Mouse (Mus musculus): ENCODE results near the gene Tha1. TPM values are rescaled to one million over a fixed set of nuclear protein-coding genes. Genes with fewer than 3 reads are reported as not detected.

Tha1 gene
- total RNA-seq, 1 experiment from 2014 or later: 12.3 TPM

DNA sequence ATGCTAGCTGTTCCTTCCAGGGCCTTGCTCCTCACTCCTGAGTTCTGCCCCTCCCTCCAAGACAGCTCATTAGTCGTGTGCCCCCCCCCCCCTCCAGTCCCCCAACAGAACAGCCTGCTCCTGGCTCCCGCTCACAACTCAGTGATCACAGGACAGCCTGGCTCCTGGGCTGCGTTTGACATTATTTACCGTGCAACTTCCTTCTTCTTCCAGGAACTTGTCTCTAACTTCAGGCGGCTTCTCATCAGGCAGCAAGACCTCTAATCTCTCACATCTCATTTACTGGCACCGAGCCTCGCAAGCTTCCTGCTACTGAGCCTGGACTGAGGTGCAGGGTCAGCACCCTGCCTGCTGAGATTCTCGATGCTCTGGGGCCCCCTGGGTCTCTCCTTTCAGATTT, 8.5 kb upstream of the Tha1 start:
- peak; percentile 65 for DNase-seq

DNA sequence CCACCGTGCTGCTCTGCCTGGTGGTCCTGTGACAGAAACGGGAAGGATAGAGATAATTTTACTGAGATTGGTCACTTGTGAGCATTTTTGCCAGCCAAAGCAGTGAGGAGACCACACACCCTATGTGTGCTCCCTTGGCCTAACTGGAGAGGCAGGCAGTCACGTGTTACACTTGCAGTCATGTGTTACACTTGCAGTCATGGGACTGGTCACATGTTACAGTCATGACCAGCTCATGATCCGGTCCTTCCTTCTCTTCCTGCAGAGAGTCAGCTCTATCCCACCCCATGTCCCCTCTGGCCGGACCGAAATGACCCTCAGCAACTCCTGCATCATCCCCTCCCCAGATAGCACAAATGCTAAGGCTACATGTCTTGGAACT, 7.7 kb upstream of the Tha1 start:
- no peak for DNase-seq

DNA sequence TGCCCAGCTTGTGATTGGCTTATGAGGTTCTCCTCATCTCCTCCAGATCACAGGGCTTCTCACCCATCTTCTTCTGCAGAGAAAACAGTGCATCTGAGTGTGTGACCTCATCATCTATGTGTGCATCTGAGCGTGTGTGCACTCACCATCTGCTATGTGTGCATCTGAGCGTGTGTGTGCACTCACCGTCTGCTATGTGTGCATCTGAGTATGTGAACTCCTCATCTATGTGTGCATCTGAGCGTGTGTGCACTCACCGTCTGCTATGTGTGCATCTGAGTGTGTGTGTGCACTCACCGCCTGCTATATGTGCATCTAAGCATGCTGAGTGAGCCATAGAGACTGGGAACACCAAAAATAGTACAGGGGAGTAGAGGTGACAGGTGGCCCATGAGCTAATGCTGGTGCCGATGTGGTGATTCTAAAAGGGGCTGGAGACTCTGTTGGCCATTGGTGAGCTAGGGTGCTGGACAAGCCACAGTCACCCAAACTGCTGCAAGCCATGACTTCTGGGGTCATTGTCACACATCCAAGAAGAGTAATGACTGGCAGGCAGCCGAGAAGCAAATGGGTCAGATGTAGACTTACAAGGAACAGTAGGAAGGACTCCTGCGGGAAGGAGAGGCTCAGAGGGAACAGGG, 7.2 kb upstream of the Tha1 start:
- no peak for DNase-seq

DNA sequence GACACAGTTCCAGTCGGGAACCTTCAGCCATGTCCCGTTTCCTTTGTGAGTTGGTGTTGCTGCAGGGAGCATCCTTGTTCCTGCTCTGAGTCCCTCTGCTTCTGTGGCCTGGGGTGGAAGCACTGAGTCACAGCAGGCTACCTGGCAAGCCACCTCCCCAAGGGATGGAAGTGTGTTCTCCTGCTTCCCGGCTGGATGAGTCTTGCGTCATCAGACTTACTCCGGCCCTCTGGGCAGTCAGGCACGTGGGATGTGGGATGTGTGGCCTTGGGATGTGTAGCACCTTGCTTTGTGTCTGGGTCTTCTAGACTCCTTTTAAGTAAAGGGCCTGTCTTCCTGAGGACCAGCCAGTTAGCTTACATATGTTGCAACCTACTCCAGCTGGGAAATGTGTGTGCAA, 6.4 kb upstream of the Tha1 start:
- no peak for DNase-seq

DNA sequence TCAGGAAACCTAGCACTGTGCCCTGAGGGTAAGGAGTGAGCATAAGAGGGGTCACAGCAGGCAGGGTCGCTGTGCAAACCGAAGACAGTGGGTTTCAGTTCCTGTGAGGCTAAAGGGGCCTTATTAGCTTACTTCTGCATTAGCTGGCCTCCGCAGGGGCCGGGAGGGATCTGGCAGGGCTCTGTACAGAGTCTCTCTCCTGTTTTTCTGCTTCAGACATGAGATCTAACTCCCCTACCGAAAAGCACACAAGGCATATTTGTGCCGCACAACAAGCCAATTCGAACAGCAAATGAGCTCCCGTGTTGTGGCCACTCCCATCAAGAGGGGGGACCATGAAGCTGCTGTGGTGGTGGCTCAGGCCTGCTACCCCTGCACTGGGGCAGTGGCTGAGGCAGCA, 5.6 kb upstream of the Tha1 start:
- no peak for DNase-seq

DNA sequence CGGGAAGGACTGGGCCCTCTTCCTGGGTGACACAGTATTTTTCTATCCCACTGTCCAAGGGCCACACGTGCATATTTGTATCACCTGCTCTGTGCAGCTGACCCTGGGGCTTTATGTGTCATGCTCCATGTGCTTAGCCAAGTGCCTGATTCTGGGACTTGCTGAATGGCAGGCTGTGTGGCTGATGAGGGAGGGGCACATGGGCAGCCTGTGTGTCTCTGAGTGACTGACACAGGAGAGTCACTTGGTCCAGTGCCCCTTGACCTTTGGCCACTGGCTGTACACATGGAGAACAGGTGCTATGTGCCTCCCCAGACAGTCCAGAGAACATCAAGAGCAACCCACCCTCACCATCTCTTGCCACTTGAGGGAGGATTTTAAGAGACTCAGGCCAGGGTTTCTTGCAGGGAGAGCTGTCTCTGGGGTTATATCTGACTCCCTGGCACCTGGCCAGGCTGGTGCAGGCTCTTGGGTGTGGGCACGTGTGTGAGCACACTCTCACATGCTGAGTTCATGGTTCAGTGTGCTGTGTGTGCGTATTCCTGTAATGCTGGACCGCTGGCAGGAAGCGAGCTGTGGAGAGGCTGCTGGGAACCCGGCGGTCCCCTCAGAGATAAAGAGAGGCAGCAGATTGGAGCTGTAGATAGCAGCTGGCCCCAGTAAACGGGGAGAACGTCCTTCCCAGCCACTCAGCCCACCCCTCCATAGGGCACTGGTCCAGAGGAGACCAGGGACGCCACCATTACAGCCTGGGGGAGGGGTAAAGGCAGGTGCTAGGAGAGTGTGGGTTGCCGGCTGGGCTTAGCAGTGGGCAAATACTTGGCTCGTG, 4.8 kb upstream of the Tha1 start:
- peak; percentile 74 for DNase-seq

DNA sequence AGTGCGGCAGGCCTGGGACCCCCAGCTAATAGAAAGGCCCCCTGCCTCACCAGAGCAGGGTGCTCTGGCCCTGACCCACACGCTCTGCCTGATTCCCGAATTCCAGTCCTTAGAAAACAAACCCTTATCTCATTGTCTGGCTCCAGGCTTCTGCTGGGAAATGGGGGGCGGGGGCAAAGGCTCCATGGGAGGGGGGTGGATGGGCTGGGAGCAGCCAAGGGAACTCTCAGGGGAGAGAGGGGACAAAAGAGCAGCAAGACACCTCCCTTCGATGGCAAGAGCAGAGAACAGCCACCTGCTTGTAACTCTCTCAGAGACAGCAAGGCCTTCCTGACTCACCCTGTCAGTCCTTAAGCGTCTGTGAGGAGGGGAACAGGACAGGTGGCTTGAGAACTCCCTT, 2.4 kb upstream of the Tha1 start:
- no peak for DNase-seq

DNA sequence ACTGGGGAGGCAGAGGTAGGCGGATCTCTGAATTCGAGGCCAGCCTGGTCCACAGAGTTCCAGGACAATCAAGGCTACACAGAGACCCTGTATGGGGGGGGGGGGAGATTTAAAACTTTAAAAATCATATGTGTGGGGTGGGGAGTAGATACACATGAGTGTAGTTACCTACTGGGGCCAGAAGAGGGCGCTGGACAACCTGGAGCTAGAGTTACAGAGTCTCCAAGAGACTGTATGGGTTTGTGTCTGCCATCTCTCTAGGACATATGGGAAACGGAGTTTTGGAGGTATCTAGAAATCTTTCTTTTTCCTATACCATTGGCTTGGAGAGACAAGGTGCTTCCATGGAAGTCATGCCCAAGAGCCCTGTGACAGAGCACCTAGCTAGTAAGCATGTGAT, 1.1 kb upstream of the Tha1 start:
- DNase-seq: peak; percentile 53

DNA sequence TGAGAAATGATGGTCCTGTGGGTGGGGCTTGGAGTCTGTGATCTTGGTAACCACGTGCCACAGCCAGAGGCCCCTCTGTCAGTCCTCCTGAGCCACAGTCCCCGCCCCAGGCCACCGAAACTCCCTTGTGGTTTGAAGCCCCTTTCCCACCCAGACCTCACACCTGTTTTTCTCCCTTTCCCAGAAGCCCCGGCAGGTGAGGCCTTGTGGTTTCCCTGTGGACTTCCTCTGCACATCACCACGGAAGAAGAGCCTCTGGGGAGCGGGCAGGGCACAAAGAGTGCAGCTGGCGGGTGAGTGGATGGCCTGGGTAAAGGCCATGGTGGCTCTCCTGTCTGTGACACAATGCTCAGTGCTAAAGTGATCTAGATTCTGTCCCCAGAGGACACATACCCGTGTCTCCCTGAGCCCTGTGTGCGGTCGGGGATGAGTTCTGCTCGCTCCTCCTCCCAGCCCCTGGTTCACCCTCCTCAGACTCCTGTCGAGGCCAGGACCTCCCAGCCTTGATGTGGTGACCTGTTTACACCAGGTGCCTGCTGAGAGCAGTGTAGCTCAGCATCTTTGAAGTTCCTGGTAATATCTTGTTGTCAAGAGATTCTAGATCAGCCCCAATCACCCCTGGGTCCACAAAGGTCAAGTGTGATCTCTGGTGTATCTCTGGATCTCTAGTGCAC, 1.2 kb downstream of the Tha1 start:
- no peak for DNase-seq

DNA sequence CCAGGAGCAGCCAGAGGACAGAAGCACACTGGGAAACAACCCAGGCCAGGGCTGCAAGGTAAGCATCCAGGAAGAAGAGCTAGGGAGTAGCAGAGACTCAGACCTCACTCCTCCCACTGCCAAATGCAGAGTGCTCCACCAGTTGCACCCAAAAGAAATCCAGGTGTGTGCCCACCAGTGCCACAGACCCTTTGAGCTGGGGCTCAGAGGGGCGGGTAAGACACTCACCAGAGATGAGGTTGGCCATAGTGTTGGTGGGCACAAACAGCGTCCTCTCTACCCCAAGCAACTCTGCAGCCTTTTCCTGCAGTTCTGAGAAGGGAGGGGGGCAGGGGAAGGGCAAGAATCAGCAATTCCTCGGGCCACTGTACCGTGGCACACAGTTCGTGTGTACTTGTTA, 1.9 kb downstream of the Tha1 start:
- DNase-seq: no peak

DNA sequence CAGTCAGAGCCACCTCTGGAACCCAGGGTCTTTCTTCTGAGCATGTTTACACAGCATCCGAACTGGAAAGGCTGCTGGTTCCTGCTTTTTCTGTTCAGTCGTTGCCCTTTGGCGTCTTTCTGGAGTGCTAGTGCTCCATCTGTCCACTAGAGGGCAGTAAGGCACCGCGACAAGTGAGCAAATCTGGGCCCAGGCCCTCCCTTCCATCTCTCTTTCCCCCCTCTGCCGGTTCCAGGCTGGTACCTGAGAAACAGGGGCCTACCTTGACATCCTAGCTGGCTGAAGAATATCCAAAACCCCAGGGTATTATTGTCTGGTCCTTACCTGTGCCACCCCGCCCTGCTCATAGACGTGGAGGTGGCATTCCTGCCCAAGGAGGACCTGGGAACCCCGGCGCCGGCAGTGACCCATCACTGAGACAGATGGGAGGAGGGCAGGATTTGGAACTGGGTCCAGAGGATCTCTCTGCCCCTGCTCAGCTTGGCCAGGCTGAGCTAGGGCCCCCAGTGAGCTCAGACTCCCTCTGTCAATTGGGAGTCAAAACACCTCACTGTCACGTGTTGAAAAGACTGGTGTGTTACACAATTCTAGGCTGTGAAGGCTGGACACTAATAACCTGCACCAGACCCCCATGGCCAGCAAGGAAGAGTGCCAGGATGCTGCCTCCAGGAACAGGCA, 2.5 kb downstream of the Tha1 start:
- peak; percentile 84 for DNase-seq

DNA sequence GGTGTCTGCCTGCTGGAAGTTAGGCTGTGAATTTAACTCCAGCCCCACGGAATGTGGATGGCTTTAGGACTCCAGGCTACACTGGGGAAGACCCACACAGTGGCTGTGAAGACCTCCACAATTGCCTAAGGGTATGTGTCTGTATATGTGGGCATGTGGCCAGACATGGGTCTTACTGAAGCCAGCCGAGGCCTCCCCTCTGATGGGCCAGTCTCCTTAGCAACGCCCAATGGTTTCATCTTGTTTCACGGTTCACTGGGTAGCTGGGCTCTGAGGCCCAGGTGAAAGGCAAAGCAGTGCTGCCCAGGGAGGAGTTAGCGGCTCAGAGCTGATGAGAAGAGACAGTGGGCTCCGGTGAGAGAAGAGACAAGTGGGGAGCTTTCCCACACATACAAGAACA, 7.3 kb downstream of the Tha1 start:
- no peak for DNase-seq

DNA sequence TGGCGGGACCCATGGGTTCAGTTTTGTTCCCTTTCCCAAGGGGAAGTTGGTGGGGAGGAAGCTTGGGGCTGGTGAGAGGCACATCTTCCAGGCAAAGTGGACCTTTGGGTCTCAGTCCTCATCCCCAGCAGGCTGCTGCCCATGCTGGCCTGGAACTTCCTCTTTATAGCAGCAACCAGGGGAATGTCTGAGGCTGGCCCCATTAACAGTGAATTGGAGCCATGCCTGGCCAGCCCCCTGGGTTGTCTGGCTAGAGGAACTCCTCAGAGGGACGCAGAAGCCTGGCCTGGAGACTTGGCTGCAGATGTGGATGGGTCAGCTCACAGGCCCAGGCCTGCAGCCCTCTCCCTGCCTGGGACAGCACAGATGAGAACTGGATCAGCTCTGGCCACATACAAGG, 8.5 kb downstream of the Tha1 start:
- DNase-seq: no peak

DNA sequence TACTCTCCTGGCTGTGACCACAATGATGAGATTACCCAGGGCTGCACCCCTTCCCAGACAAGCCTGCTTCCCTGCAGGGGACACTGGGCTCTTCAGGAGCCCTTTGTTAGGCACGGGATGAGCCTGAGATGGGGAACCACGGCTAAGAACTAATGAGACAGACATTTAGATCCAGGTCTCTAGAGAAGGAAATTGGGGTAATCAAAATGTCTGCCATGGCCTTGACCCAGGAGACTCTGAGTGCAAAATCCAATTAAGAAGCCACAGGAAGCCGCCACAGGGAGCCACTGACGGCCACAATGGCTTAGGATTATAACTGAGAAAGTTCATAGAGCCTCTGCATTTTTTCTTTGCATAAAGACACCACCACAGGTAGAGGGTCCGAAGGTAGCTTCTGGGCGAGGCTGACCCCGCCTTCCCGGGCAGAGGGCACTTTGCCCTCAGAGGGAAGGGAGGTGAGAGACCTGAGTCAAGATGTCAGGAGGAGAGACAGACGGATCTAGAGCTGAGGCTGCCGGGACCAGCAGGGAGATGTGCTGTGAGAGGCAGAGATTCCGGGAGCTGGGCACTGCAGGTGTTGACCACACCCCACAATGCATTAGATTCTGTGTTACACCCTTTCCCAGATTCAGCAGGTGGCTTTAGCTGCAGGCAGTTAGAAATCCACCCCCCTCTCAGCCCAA, 10.0 kb downstream of the Tha1 start:
- DNase-seq: no peak

DNA sequence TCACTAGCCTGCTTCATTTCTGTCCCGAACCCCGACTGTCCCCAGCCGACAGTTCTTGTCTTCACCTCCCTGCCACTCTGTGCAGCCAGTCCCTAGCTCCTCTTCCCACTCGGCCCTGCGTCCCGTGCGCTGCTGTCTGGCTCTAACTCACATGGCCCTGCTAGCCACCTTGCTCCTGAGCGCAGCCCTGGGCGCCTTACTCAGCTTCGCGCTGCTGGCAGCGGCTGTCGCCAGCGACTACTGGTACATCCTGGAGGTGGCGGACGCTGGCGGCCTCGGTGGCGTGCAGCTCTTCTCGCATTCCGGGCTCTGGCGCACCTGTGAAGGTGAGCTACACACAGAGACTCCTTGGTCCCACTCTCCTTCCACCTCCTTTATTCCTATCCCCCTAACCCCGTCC, 12.7 kb downstream of the Tha1 start, which contains the start of gene Tmem235:
Gene Tmem235 (plus strand): TSS at position 152 of the 400 bp plus-strand sequence.
- no peak for DNase-seq

DNA sequence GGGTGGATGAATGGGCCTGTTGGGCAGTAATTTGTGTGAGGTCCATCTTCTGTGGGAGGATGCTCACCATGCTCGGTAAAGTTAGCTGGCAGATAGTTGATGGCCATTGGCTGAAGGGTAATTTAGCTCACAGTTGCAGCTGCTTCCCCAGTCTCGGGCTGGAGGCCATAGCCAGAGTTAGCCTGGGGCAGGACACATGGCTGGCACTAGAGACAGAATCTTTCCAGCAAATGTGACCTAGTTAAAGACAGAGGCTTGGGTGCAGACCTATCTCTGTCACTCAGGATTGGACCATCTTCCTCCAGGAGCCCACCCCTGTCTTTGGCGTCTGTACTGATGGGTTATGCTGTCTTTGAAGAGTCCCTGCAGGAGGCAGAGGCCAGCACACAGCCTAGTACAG, 14.9 kb downstream of the Tha1 start:
- DNase-seq: no peak

DNA sequence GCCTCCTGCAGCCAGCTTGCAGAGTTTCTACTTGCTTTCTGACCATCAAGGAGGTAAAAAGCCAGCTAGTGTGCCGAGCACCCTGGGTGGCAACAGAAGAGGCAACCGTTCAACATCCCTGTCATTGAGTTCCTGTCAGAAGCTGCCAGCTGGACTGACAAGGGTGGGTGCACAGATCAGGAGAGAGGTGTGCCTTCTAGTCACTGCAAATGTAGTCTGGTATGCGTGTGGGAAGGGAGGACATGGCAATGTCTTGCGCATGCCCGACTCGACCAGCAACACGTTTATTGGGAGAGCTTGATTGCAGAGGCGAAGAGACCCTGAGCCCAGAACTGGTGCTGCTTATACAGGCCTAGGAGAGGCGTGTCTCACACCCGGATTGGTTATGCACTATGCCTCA, 15.8 kb downstream of the Tha1 start:
- no peak for DNase-seq

DNA sequence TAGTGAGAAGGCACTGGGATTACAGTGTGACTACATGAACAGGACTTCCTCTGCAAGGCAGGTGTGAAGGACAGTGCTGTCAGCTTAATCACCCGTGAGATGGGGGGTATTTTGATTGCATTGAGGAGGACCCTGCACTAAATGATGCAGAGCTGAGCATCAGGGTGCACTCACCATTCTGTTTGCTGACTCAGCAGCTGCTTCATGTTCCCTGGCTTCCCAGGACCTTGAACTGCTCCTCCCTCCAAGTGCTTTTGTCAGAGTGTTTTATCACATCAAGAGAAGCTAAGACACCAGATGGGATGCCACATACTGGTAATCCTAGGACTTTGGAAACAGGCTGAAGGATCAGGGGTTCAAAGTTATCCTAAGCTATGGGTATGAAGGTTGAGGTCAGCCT, 17.3 kb downstream of the Tha1 start:
- DNase-seq: no peak

DNA sequence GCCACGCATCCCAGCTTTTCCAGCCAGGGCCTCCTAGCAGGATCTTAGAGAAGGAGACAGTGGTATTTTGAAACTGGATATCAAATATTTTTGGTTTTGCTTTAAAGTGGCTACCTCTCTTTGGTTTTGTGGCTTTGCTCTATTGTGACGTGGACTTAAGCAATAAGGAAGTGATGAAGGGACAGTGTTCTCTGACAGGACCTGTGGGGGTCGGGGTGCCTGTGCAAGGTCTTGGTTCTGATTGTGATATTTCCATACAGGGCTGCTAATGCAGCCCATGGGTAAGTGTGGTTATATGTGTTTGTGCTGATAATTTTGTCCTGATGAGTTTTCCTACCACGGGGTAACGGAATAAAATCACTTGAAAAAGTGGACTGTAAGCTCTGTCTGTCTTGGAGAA, 17.9 kb downstream of the Tha1 start:
- DNase-seq: no peak

DNA sequence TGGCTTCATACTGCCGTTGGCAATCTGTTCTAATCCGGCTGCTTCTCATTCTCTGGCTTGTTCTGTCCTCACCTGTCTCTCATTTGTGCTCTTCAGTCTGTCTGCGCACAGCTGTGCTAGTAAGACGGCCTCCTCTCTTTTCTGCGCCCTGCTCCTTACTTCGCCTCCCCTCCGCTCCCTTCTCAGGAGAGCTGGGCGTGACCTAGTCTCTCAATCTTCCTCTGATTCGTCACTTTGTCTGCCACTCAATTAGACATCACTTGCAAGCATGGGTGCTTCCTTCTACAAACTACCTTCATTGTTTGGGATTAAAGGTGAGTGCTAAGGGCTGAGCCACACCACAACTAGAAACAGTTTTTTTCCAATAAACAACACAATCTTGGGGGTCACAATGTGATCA, 19.0 kb downstream of the Tha1 start:
- DNase-seq: no peak

DNA sequence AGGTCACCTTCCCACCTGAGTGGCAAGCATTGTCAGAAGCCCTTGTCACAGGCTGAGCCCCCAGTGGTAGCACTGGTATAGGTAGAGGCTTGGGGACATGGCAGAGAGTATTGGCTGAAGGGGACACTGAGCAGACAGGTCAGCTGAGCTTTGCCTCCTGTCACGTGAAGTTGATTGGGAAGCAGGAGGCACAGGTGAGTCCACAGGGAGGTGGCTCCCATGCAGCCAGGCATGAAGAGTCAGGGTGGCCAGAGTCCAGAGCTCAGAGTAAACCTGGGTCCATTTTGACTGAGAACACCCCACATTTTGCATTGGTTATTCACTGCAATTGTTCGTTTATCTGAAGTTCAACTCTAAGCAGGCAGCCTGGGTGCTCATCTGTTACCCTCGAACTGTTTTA, 20.4 kb downstream of the Tha1 start:
- no peak for DNase-seq

DNA sequence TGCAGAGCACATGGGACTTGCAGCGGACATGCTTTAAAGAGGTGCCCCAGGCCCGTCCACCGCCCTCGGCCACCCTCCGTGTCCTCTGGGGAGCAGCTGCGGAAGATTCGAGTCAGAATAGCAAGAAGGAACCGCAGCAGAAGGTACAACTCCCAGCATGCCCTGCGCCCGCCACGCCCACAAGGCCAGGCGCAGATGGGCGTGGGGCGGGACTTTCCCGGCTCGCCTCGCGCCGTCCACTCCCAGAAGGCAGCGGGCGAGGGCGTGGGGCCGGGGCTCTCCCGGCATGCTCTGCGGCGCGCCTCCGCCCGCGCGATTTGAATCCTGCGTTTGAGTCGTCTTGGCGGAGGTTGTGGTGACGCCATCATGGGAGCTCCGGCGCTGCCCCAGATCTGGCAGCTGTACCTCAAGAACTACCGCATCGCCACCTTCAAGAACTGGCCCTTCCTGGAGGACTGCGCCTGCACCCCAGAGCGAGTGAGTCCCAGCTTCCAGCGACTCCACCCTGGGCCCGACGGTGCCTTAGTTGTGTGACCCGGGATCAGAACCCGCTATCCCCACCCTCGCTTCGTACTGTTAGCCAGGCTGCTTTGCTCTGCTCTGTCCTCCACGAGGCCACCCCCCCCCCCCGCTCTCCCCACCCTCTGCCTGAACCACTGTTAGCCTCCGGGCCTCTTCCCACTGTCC, 24.2 kb downstream of the Tha1 start, which contains the start of gene Birc5:
Gene Birc5 (plus strand): TSS at position 267 of the 687 bp plus-strand sequence.
- peak; percentile 98 for DNase-seq

Measured in adrenal gland, postnatal 14 days (tissue).